Mouse (Mus musculus): ENCODE measurements at regions not wholly inside any gene's neighbourhood (a gene's known extent, or its start where the extent isn't known, plus 50 kb on each side); places are given as distances from the start of the nearest gene placed in this dataset.

DNA sequence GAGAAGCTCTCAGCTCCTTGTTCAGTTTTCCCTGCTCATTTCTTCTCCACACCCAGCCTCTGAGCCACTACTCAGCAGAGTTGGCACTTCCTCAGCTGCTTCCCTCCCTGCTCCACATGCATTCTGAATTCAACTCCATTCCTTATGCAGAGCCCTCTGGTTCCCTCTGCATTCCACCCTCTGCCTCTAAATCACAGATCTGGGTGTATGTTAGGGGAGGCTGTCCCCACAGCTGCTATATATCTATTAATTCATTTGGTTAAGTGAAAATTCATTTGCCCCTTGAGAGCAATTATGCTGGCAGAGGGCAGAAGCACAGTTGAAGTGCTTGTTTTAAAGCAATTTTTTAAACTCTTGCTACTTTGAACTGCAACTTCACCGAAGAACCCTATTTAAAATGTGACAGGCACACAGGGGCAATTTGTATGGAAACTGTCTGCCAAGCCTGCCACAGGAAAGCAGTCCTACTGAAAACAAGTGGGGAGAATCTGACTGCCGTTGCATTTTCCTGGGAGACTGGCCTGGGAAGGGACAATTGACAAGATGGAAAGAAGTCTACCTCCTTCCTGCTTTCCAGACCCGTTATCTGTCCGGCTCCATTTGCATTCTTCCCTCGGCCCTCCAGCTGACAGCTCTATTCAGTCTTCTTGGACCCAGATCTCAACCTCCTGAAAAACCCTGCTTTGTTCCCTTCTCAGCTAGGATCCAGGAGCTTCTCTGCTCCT is 88.0 kb upstream of the Gpr141 start:
- no peaks in the 10 kb centered on the region for H3K27me3 ChIP-seq (ENCODE audit: control insufficient read depth in 1 of 2, insufficient read depth in 2 of 2, low read length in 2 of 2)
- no peak overlapping the region for H3K27ac ChIP-seq (ENCODE audit: control insufficient read depth, low read depth, low read length)
- no peak overlapping the region for H3K4me3 ChIP-seq (ENCODE audit: control insufficient read depth in 1 of 2, insufficient read depth in 1 of 2, low read depth in 2 of 2, low read length in 2 of 2)
- no peaks in the 10 kb centered on the region for H3K36me3 ChIP-seq (ENCODE audit: control insufficient read depth in 1 of 2, insufficient read depth in 2 of 2, low read length in 2 of 2)
- no peaks in the 10 kb centered on the region for H3K9me3 ChIP-seq (replicated peaks; ENCODE audit: insufficient read depth, low read length)
- TF ChIP-seq ZC3H11A (IDR thresholded peaks at IDR 0.05; ENCODE audit: low read depth, low read length) (no peak), NELFE (IDR thresholded peaks at IDR 0.05; ENCODE audit: low read depth, low read length) (no peak), RAD21 (IDR thresholded peaks at IDR 0.05; ENCODE audit: low read depth, low read length) (no peak), ZNF384 (IDR thresholded peaks at IDR 0.05; ENCODE audit: low read depth, low read length) (no peak)
- DNase-seq (ENCODE audit: low read depth, low spot score) = no peak
- H3K79me2 ChIP-seq (ENCODE audit: control insufficient read depth, insufficient read depth, low read length, poor library complexity) = no peaks in the 10 kb centered on the region
- no peak overlapping the region for H3K9ac ChIP-seq (ENCODE audit: control insufficient read depth, low read depth, low read length, poor library complexity, severe bottlenecking)
- H3K4me1 ChIP-seq (ENCODE audit: control insufficient read depth in 1 of 2, insufficient read depth in 2 of 2, low read length in 2 of 2) = no peaks in the 10 kb centered on the region

- no peaks in the 10 kb centered on the region for H3K9me3 ChIP-seq (replicated peaks; ENCODE audit: insufficient read depth, low read length)
- DNase-seq (ENCODE audit: low read depth, low spot score) = no peak
- H3K9ac ChIP-seq (ENCODE audit: control insufficient read depth, low read depth, low read length, poor library complexity, severe bottlenecking) = no peak overlapping the region
- TF ChIP-seq TBP (IDR thresholded peaks at IDR 0.05; ENCODE audit: low read depth, low read length) (no peak), GABPA (IDR thresholded peaks at IDR 0.05; ENCODE audit: low read depth, low read length) (no peak), POLR2A (IDR thresholded peaks at IDR 0.05; ENCODE audit: control insufficient read depth in 1 of 2, insufficient read depth in 1 of 2, low read depth in 1 of 2, low read length in 2 of 2, poor library complexity in 1 of 2) (no peak), BHLHE40 (IDR thresholded peaks at IDR 0.05; ENCODE audit: borderline replicate concordance, low read depth, low read length) (no peak), SIN3A (IDR thresholded peaks at IDR 0.05; ENCODE audit: low read length) (no peak), CHD2 (IDR thresholded peaks at IDR 0.05; ENCODE audit: low read length) (no peak), POLR2AphosphoS2 (IDR thresholded peaks at IDR 0.05; ENCODE audit: low read length) (no peak), TAL1 (IDR thresholded peaks at IDR 0.05; ENCODE audit: low read length) (no peak), NRF1 (IDR thresholded peaks at IDR 0.05; ENCODE audit: insufficient read depth, low read depth, low read length, poor library complexity, severe bottlenecking) (no peak), TCF12 (IDR thresholded peaks at IDR 0.05; ENCODE audit: low read depth, low read length) (no peak), RCOR1 (IDR thresholded peaks at IDR 0.05; ENCODE audit: low read depth, low read length) (no peak), EP300 (IDR thresholded peaks at IDR 0.05; ENCODE audit: low read depth in 1 of 2, low read length in 2 of 2) (no peak), MAZ (IDR thresholded peaks at IDR 0.05; ENCODE audit: low read depth, low read length) (no peak)
- no peaks in the 10 kb centered on the region for H3K27me3 ChIP-seq (ENCODE audit: control insufficient read depth in 1 of 2, insufficient read depth in 2 of 2, low read length in 2 of 2)
- no peaks in the 10 kb centered on the region for H3K36me3 ChIP-seq (ENCODE audit: control insufficient read depth in 1 of 2, insufficient read depth in 2 of 2, low read length in 2 of 2)
- H3K27ac ChIP-seq (ENCODE audit: control insufficient read depth, low read depth, low read length) = no peak overlapping the region
- no peak overlapping the region for H3K4me3 ChIP-seq (ENCODE audit: control insufficient read depth in 1 of 2, insufficient read depth in 1 of 2, low read depth in 2 of 2, low read length in 2 of 2)
- H3K79me2 ChIP-seq (ENCODE audit: control insufficient read depth, insufficient read depth, low read length, poor library complexity) = no peaks in the 10 kb centered on the region
- H3K4me1 ChIP-seq (ENCODE audit: control insufficient read depth in 1 of 2, insufficient read depth in 2 of 2, low read length in 2 of 2) = no peaks in the 10 kb centered on the region
Measured at GRCm38 (mm10) chr13:19902786-19903185, 78.7 kb upstream of the Gpr141 start.

Measured in MEL (cell line).